Mouse (Mus musculus) liver, adult 2 months (tissue): ENCODE measurements around the gene Zp3.

Source experiments
- CTCF ChIP-seq: fragments of 200-500 bp; IDR thresholded peaks from 2 replicates; pipeline ENCODE4 v1.5.1; 2011; ENCODE audit warnings: low read depth, low read length, control low read depth
- POLR2A ChIP-seq: fragments of 200-500 bp; IDR thresholded peaks from 2 replicates; pipeline ENCODE4 v1.6.1; 2011; ENCODE audit warnings: low read length, control low read depth; ENCODE audit not compliant: insufficient read depth; ENCODE audit errors: extremely low read depth

DNA sequence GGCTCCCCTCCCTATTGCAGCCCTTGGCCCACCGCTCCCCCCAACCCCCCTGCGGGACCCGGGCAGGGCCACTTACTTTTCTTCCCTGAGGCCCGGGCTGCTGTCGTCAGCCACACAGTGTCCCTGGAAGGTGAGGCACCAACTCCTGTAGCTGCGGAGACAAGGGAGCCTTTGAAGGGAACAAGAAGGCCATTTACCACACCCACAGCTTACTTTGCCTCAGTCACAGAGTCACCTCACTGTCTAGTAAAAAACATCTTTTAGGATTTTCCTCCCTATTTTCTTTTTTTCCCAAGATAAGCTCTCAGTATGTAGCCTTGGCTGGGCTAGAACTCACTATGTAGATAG lies 16.6 kb upstream of the Zp3 start:
- TF ChIP-seq POLR2A (no peak), CTCF (no peak)
